Mouse (Mus musculus): ENCODE results near the gene H2-M3. TPM values are rescaled to one million over a fixed set of nuclear protein-coding genes. Genes with fewer than 3 reads are reported as not detected.
"Not testable (repeated sequence)": the region's sequence is repeated elsewhere in the genome, so short reads cannot be mapped to it uniquely, and the experiment has no call there.

The H2-M3 gene
- polyA plus RNA-seq (2012), result not detected in 2 replicates

- Histone ChIP-seq H3K27me3 (ENCODE audit: control insufficient read depth) (no peaks in the 10 kb centered on the region), H3K4me1 (ENCODE audit: control insufficient read depth) (peaks cover 12% of the 10 kb centered on the region), H3K36me3 (ENCODE audit: control insufficient read depth) (no peaks in the 10 kb centered on the region), H3K4me3 (replicated peaks) (peak within 1 kb of the TSS; percentile 60), H3K9me3 (ENCODE audit: control insufficient read depth, low read length) (no peaks in the 10 kb centered on the region)
- TF ChIP-seq TAL1 (IDR thresholded peaks at IDR 0.05; ENCODE audit: low read length), result no peak
- TF ChIP-seq GATA1 (IDR thresholded peaks at IDR 0.05; ENCODE audit: low read length), result no peak
These were observed at the start of gene H2-M3 for GRCm38 (mm10) chr17:37270058-37270701. Gene H2-M3 (plus strand): TSS chr17:37270220.

- Histone ChIP-seq H3K36me3 (ENCODE audit: control insufficient read depth) (no peaks in the 10 kb centered on the region), H3K9me3 (ENCODE audit: control insufficient read depth, low read length) (no peaks in the 10 kb centered on the region), H3K27me3 (ENCODE audit: control insufficient read depth) (no peaks in the 10 kb centered on the region), H3K4me1 (ENCODE audit: control insufficient read depth) (no peaks in the 10 kb centered on the region), H3K4me3 (replicated peaks) (no peak overlapping the region)
- TF ChIP-seq GATA1 (IDR thresholded peaks at IDR 0.05; ENCODE audit: low read length) (no peak), TAL1 (IDR thresholded peaks at IDR 0.05; ENCODE audit: low read length) (no peak)
These were observed 48.1 kb upstream of the H2-M3 start for GRCm38 (mm10) chr17:37221879-37222278.

- peaks cover 11% of the 10 kb centered on the region for H3K9me3 ChIP-seq (ENCODE audit: control insufficient read depth, low read length)
- not testable (repeated sequence) for H3K36me3 ChIP-seq (ENCODE audit: control insufficient read depth); H3K4me1 ChIP-seq (ENCODE audit: control insufficient read depth); H3K27me3 ChIP-seq (ENCODE audit: control insufficient read depth); H3K4me3 ChIP-seq (replicated peaks)
These were observed 32.8 kb upstream of the H2-M3 start, which contains the start of gene Olfr97 for GRCm38 (mm10) chr17:37237230-37237629. Gene Olfr97 (minus strand): TSS chr17:37237330.

- no peak overlapping the region for H3K4me3 ChIP-seq (replicated peaks)
- H3K36me3 ChIP-seq (ENCODE audit: control insufficient read depth), result no peaks in the 10 kb centered on the region
- H3K9me3 ChIP-seq (ENCODE audit: control insufficient read depth, low read length), result peaks cover 11% of the 10 kb centered on the region
- H3K27me3 ChIP-seq (ENCODE audit: control insufficient read depth), result no peaks in the 10 kb centered on the region
- TF ChIP-seq TAL1 (IDR thresholded peaks at IDR 0.05; ENCODE audit: low read length), result no peak
- no peak for TF ChIP-seq GATA1 (IDR thresholded peaks at IDR 0.05; ENCODE audit: low read length)
- no peaks in the 10 kb centered on the region for H3K4me1 ChIP-seq (ENCODE audit: control insufficient read depth)
These were observed 27.8 kb upstream of the H2-M3 start for GRCm38 (mm10) chr17:37242198-37242597.

- Histone ChIP-seq H3K4me1 (ENCODE audit: control insufficient read depth) (no peaks in the 10 kb centered on the region), H3K4me3 (replicated peaks) (no peak overlapping the region), H3K36me3 (ENCODE audit: control insufficient read depth) (no peaks in the 10 kb centered on the region), H3K9me3 (ENCODE audit: control insufficient read depth, low read length) (no peaks in the 10 kb centered on the region), H3K27me3 (ENCODE audit: control insufficient read depth) (no peaks in the 10 kb centered on the region)
- no peak for TF ChIP-seq TAL1 (IDR thresholded peaks at IDR 0.05; ENCODE audit: low read length)
- no peak for TF ChIP-seq GATA1 (IDR thresholded peaks at IDR 0.05; ENCODE audit: low read length)
These were observed 23.3 kb upstream of the H2-M3 start for GRCm38 (mm10) chr17:37246715-37247114.

DNA sequence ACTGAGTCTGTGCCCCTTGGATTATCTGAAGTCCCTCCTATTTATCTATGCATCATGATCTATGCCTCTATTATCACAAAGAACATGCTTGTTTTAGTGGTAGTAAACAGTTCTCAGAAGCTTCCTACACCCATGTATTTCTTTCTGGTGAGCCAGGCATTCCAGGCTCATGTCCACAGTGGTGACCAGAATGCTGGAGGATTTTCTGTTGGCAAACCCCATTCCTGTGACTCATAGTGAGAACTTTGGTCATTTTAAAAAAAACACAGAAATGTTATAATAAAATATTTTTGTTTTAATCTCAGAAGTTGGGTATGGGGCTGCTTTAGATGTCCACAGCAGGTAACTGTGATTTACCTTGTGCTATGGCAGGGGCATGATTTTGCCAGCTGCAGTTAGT lies 20.6 kb upstream of the H2-M3 start:
- TF ChIP-seq GATA1 (IDR thresholded peaks at IDR 0.05; ENCODE audit: low read length), result no peak
- TF ChIP-seq TAL1 (IDR thresholded peaks at IDR 0.05; ENCODE audit: low read length), result no peak
- no peaks in the 10 kb centered on the region for H3K27me3 ChIP-seq (ENCODE audit: control insufficient read depth)
- H3K4me3 ChIP-seq (replicated peaks), result no peak overlapping the region
- H3K36me3 ChIP-seq (ENCODE audit: control insufficient read depth), result no peaks in the 10 kb centered on the region
- H3K9me3 ChIP-seq (ENCODE audit: control insufficient read depth, low read length), result no peaks in the 10 kb centered on the region
- H3K4me1 ChIP-seq (ENCODE audit: control insufficient read depth), result no peaks in the 10 kb centered on the region

- H3K4me3 ChIP-seq (replicated peaks), result no peak overlapping the region
- no peaks in the 10 kb centered on the region for H3K27me3 ChIP-seq (ENCODE audit: control insufficient read depth)
- no peaks in the 10 kb centered on the region for H3K36me3 ChIP-seq (ENCODE audit: control insufficient read depth)
- no peaks in the 10 kb centered on the region for H3K9me3 ChIP-seq (ENCODE audit: control insufficient read depth, low read length)
- no peaks in the 10 kb centered on the region for H3K4me1 ChIP-seq (ENCODE audit: control insufficient read depth)
- no peak for TF ChIP-seq TAL1 (IDR thresholded peaks at IDR 0.05; ENCODE audit: low read length)
- TF ChIP-seq GATA1 (IDR thresholded peaks at IDR 0.05; ENCODE audit: low read length), result no peak
These were observed 19.5 kb upstream of the H2-M3 start for GRCm38 (mm10) chr17:37250544-37250943.

DNA sequence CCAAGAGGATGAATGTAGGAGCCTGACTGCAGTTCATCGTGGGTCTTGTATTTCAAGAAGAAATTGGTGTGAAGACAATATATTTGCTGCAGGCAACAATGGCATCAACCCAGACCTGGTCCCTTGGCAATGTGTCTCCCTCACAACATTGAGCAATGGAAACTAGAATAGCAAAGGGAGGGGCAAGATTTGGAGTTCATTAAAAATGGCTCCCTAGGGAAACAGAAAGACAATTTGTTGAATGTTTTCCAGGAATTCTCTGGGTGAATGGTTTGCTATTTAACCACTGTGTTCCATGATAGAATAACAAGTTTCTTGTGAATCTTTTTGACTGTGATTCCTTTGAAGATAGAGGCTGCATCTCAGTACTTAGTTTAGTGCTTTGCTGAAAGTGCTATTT lies 6.4 kb upstream of the H2-M3 start, which contains the start of gene Olfr98:
TSS of gene Olfr98 (minus strand) at position 124 of the 400 bp plus-strand sequence.
- Histone ChIP-seq H3K27me3 (ENCODE audit: control insufficient read depth) (no peaks in the 10 kb centered on the region), H3K9me3 (ENCODE audit: control insufficient read depth, low read length) (no peaks in the 10 kb centered on the region)
- TF ChIP-seq TAL1 (IDR thresholded peaks at IDR 0.05; ENCODE audit: low read length), result no peak
- TF ChIP-seq GATA1 (IDR thresholded peaks at IDR 0.05; ENCODE audit: low read length), result no peak

DNA sequence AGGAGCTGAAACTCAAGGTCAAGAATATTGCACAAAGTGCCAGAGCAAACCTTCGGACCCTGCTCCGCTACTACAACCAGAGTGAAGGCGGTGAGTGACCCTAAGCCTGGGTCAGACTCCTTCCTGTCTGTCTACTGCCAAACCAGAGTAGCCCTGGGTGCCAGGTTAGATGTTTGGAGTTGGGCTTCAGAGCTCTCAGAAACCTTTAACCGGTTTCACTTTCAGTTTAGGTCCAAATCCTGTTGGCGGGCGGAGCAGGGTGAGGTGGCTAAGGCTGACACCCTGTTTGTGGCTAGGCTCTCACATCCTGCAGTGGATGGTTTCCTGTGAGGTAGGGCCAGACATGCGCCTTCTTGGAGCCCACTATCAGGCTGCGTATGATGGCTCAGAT lies 677 bp downstream of the H2-M3 start:
- Histone ChIP-seq H3K36me3 (ENCODE audit: control insufficient read depth) (no peaks in the 10 kb centered on the region), H3K27me3 (ENCODE audit: control insufficient read depth) (no peaks in the 10 kb centered on the region), H3K4me1 (ENCODE audit: control insufficient read depth) (peaks cover 12% of the 10 kb centered on the region), H3K9me3 (ENCODE audit: control insufficient read depth, low read length) (no peaks in the 10 kb centered on the region), H3K4me3 (replicated peaks) (peak overlapping the region; percentile 60)
- TF ChIP-seq TAL1 (IDR thresholded peaks at IDR 0.05; ENCODE audit: low read length) (no peak), GATA1 (IDR thresholded peaks at IDR 0.05; ENCODE audit: low read length) (no peak)

More for the DNA sequence above, 6.4 kb upstream of the H2-M3 start, which contains the start of gene Olfr98:
- Histone ChIP-seq H3K4me1 (ENCODE audit: control insufficient read depth) (no peaks in the 10 kb centered on the region), H3K36me3 (ENCODE audit: control insufficient read depth) (no peaks in the 10 kb centered on the region), H3K4me3 (replicated peaks) (no peak within 1 kb of the TSS)
